Mouse (Mus musculus) megakaryocyte-erythroid progenitor cell, adult 5 weeks (primary cell): ENCODE results near the gene Ticrr. TPM values are rescaled to one million over a fixed set of nuclear protein-coding genes. Genes with fewer than 3 reads are reported as not detected.

ENCODE experiments used
- polyA plus RNA-seq: library from polyadenylated mRNA; stranded (reverse); fragments of >175 nt; gene quantifications from 2 replicates; pipeline ENCODE4 v1.2.3, GENCODE M21; 2012

The Ticrr gene
- 8.0 and 9.9 TPM in 2 replicates for polyA plus RNA-seq

GRCm38 (mm10) chr7:79659578-79660290 lies at the start of gene Ticrr:
TSS of gene Ticrr (plus strand) at chr7:79660196.

DNA sequence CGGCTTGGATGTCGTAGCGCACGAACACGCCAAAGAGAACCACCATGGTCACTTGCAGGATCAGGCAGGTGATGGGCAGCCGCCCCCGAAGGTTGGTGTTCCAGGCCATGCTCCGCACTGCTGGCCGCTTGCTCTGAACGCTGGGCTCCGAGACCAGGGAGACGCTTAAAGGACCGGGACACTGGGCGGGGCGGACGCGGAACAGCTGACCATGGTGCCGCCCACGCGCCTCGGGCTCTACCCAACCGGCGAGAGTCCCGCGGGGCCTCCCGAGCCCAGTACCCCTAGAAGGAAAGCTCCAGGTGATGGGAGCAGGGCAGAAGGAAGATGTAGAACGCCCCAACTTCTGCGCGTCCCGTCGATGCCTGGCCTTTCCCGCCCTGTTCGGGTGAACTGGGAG lies 42.6 kb upstream of the Ticrr start, which contains the start of gene Rhcg:
Gene Rhcg (minus strand): TSS at position 240 of the 400 bp plus-strand sequence.

DNA sequence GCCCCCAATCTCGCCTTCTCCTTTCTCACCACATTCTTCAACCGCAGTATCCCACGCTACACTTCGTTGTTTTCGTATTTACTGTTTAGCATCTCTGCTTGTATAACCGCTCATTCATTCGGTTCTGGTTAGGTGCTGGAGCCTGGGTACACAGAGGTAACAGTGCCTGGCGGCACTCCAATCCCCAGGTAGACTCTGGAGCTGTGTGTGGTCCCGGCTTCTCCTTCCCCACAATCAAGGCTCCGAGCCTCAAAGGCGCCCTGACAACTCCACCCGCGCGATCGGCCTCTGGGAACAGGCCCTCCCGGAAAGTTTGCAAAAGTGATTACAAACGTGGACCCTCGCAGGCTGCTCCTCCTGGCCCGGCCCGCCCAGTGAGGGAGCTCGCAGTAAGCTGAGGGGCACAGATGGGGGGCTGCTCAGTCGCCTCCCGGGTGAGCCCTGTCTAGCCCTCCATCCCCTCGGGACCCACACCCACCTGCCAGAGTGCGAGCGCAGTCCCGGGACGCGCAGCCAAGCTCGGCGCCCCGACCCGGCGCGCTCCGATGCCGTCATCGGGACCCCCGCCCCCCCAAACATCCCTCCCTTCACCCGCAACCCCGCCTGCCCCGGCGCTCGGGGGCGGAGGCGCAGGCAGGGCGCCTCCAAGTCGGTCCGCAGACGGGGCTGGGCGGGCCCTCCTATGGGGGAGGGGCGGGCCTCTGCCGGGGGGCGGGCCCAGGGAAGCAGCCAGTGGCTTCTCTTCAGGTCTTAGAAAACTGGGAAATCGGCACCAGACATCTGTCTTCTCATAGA lies 55.4 kb downstream of the Ticrr start, which contains the start of gene Kif7:
Gene Kif7 (minus strand): TSS at position 534 of the 795 bp plus-strand sequence.

DNA sequence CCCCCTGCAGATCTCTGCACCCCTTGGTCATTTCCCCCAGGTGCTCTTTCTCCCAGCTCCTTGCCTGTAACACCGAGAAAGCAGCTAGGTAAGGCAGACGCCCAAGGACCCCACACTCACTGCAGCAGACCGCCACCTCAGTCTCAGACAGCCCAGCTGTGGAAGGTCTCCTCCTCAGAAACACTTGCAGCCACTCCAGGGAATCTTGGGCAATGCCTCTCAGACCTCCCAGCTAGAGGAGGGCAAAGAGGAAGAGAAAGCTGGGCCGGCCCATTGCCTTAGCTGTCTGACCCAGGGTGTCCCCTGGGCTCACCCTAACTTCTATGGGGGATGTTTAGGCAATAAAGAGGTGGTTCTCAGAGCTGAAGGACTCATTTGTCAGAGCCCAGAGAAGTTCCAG lies 72.6 kb downstream of the Ticrr start, which contains the start of gene Plin1:
Gene Plin1 (minus strand): TSS at position 282 of the 400 bp plus-strand sequence.

DNA sequence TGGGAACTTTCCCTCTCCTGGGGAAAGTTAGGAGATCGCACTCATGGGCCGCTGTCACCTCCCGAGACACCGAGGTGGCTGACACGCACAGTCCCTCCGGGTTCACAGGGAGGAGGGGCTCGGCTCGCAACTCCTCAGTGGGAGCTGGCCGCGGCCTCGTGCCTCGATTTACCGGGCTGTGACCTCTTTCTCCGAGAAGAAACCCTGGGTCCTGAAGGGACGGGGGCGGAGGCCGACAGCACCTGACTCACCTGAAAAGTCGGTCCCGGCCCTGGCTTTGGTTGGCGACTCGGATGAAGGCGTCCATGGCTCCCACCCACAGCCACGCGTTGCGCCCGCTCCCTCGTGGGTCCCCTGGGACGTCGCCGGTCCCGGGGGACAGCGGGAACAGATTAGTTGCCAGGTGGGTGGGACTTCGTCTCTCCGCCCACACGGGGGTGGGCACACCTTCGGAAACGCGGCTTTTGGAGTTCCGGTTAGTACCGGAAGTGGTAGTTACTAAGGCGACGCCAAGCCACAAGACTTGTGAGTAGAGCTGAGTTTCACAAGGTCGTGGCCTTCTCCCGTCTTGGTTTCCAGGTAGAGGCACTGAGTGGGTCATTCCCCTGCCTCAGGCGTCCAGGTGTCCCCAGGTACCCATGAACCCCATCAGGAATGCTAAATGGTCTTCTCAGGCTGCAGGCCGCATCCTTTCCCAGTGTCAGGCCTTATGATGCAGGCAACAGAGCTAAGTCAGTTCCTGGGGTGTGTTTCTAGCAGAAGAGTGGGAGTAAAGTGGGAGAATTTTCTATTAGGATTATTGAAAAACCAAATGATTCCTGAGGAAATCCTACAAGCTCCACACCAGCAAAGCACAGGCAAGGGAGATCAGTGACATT lies 82.9 kb downstream of the Ticrr start, which contains the start of the genes Pex11a and Wdr93:
Gene Pex11a (minus strand): TSS at position 473 of the 878 bp plus-strand sequence.
Gene Wdr93 (plus strand): TSS at position 505 of the 878 bp plus-strand sequence.

Other genes with a start within 250 kb of the Ticrr start
- 33.9 and 35.0 TPM in 2 replicates for gene Polg, start 193.8 kb upstream of the Ticrr start, polyA plus RNA-seq
- gene Rhcg, start 42.5 kb upstream of the Ticrr start, polyA plus RNA-seq = 1.5 and 2.1 TPM in 2 replicates
- gene Kif7, start 55.5 kb downstream of the Ticrr start, polyA plus RNA-seq = 2.7 and 5.9 TPM in 2 replicates
- gene Plin1, start 72.7 kb downstream of the Ticrr start, polyA plus RNA-seq = not detected in 2 replicates
- 2.0 and 2.3 TPM in 2 replicates for gene Pex11a, start 82.9 kb downstream of the Ticrr start, polyA plus RNA-seq
- gene Wdr93, start 83.0 kb downstream of the Ticrr start, polyA plus RNA-seq = 0.03 TPM in 1 of 2 replicates, not detected in the other
- not detected in 2 replicates for gene Mesp1, start 133.6 kb downstream of the Ticrr start, polyA plus RNA-seq
- gene Mesp2, start 150.5 kb downstream of the Ticrr start, polyA plus RNA-seq = 0.15 and 0.32 TPM in 2 replicates
- 1.4 and 2.1 TPM in 2 replicates for gene Anpep, start 200.9 kb downstream of the Ticrr start, polyA plus RNA-seq